29 mouse cellular contexts compared by ENCODE assay signal in genomic region chr3:148032532-148032931, GRCm38 (mm10).
DNase-seq lines count a peak whose midpoint lies in the region; ATAC-seq and TF ChIP-seq lines count a peak whose summit lies in the region.
"Had no signal": no experiment of that assay in that cellular context is flagged by ENCODE, and none has a peak within 500 bp of the region (broad histone marks: within the 10 kb centered on the region; RNA-seq: fewer than 3 reads in every experiment).

No protein-coding gene starts in this region.

- no peaks in the 10 kb centered on the region for H3K9me3 ChIP-seq in forebrain, postnatal 0 days (ENCODE audit: low read length)
- H3K9me3 ChIP-seq in forebrain, embryonic 12.5 days = no peaks in the 10 kb centered on the region
- H3K9me3 ChIP-seq: embryonic facial prominence, embryonic 12.5 days had no signal

- no peak overlapping the region for H3K4me3 ChIP-seq in forebrain, postnatal 0 days (ENCODE audit: low read depth, low read length)
- H3K4me3 ChIP-seq in forebrain, embryonic 12.5 days (replicated peaks) = no peak overlapping the region
- H3K4me3 ChIP-seq in layer of hippocampus, adult 2 months = peak overlapping the region; percentile 24; the same call in 1 of the 2 replicates
- H3K4me3 ChIP-seq: embryonic facial prominence, embryonic 12.5 days had no signal

- peak overlapping the region; percentile 33; the same call in 1 of the 2 replicates for H3K4me2 ChIP-seq in forebrain, postnatal 0 days (ENCODE audit: low read depth)
- H3K4me2 ChIP-seq in forebrain, embryonic 12.5 days = no peak overlapping the region
- H3K4me2 ChIP-seq: embryonic facial prominence, embryonic 12.5 days had no signal

- no peak for TF ChIP-seq POLR2A in brain, embryonic 14.5 days (IDR thresholded peaks at IDR 0.05; ENCODE audit: borderline replicate concordance, extremely low read depth, insufficient read depth, insufficient read length, poor library complexity, severe bottlenecking)

- H3K27ac ChIP-seq in forebrain, postnatal 0 days (ENCODE audit: low read depth, low read length) = no peak overlapping the region
- no peak overlapping the region for H3K27ac ChIP-seq in forebrain, embryonic 12.5 days
- H3K27ac ChIP-seq in layer of hippocampus, adult 2 months = no peak overlapping the region
- H3K27ac ChIP-seq: embryonic facial prominence, embryonic 12.5 days; kidney, postnatal 0 days; liver, embryonic 14.5 days; macrophage had no signal

- no peak; the same call in 1 of the 2 replicates for ATAC-seq in forebrain, postnatal 0 days
- no peak for ATAC-seq in forebrain, embryonic 12.5 days (ENCODE audit: low FRiP score)
- ATAC-seq: activated CD4-positive, CD25-positive, alpha-beta regulatory T cell, adult 4 months; intestine, embryonic 16.5 days had no signal

- no peaks in the 10 kb centered on the region for H3K36me3 ChIP-seq in forebrain, postnatal 0 days (ENCODE audit: insufficient read depth)
- H3K36me3 ChIP-seq in forebrain, embryonic 12.5 days (replicated peaks) = no peaks in the 10 kb centered on the region
- H3K36me3 ChIP-seq: embryonic facial prominence, embryonic 12.5 days had no signal

- DNase-seq in forebrain, postnatal 0 days = peak; percentile 30
- DNase-seq in layer of hippocampus, adult 2 months (ENCODE audit: low spot score in 2 of 2) = no peak
- no peak for DNase-seq in layer of hippocampus, adult 8-10 months (ENCODE audit: low spot score in 2 of 2)
- peak; percentile 7 for DNase-seq in MN1 (ENCODE audit: low spot score)
- peak; percentile 66 for DNase-seq in brain, embryonic 14.5 days (ENCODE audit: low read depth)
- DNase-seq in heart, adult 18-20 months = no peak
- DNase-seq: adrenal gland, adult 2 months; adrenal gland, postnatal 36 days; B cell, adult 2 months; cerebellum, adult 8-10 months; cerebellum, postnatal 25 days; gastrocnemius, postnatal 10 days; heart, postnatal 14 days; kidney, adult 8-10 months; kidney, postnatal 4 days; layer of hippocampus, adult 9-11 months; liver; lung, adult 2 months; lung, postnatal 10 days; right cerebral cortex, postnatal 4 days; thymus, adult 2 months; thymus, postnatal 36 days had no signal

- no peak for TF ChIP-seq CTCF in forebrain, postnatal 0 days (IDR thresholded peaks at IDR 0.05; ENCODE audit: low read depth)
- no peak for TF ChIP-seq CTCF in layer of hippocampus, adult 2 months (conservative IDR thresholded peaks at IDR 0.05)
- no peak for TF ChIP-seq CTCF in brain, embryonic 14.5 days (IDR thresholded peaks at IDR 0.05; ENCODE audit: borderline replicate concordance, extremely low read depth, insufficient read depth, insufficient read length)

- 23% methylated on average over 6 of the region's 6 CpGs for WGBS in forebrain, postnatal 0 days
- 60% methylated on average over 6 of the region's 6 CpGs for WGBS in forebrain, embryonic 12.5 days

- H3K27me3 ChIP-seq in forebrain, postnatal 0 days (ENCODE audit: insufficient read depth, low read length) = no peaks in the 10 kb centered on the region
- H3K27me3 ChIP-seq in forebrain, embryonic 12.5 days = no peaks in the 10 kb centered on the region
- H3K27me3 ChIP-seq: embryonic facial prominence, embryonic 12.5 days had no signal

- H3K9ac ChIP-seq in forebrain, postnatal 0 days = no peak overlapping the region
- H3K9ac ChIP-seq in forebrain, embryonic 12.5 days = no peak overlapping the region
- H3K9ac ChIP-seq: embryonic facial prominence, embryonic 12.5 days; liver, embryonic 14.5 days had no signal

- H3K4me1 ChIP-seq in forebrain, postnatal 0 days (ENCODE audit: insufficient read depth) = peaks cover 3% of the 10 kb centered on the region; the same call in 1 of the 2 replicates
- H3K4me1 ChIP-seq in forebrain, embryonic 12.5 days = no peaks in the 10 kb centered on the region
- H3K4me1 ChIP-seq: embryonic facial prominence, embryonic 12.5 days had no signal

Comparison
In these comparisons a context has a peak if more than half of its experiments do, and no peak if none do; other contexts are left out.
1. DNase-seq: peak in forebrain, postnatal 0 days (single experiment), MN1 (single experiment) and brain, embryonic 14.5 days (single experiment); none in layer of hippocampus, adult 2 months (0 of 2), layer of hippocampus, adult 8-10 months (0 of 2) and heart, adult 18-20 months (0 of 2).